Mouse (Mus musculus): ENCODE measurements around the gene Gsap. TPM values are rescaled to one million over a fixed set of nuclear protein-coding genes. Genes with fewer than 3 reads are reported as not detected.
"Not testable (repeated sequence)": the region's sequence is repeated elsewhere in the genome, so short reads cannot be mapped to it uniquely, and the experiment has no call there.

The Gsap gene
- polyA plus RNA-seq, 3 experiments from 2014 or later: 44.6 to 55.1 (median 52.6) TPM

GRCm38 (mm10) chr5:21183046-21183445 lies 3.0 kb upstream of the Gsap start:
- ATAC-seq: not testable (repeated sequence)

GRCm38 (mm10) chr5:21186821-21187220 lies 766 bp downstream of the Gsap start:
- ATAC-seq: peak; percentile 46

- peak; percentile 8 for ATAC-seq
Measured at GRCm38 (mm10) chr5:21188435-21188834, 2.4 kb downstream of the Gsap start.

GRCm38 (mm10) chr5:21189036-21189435 lies 3.0 kb downstream of the Gsap start:
- no peak for ATAC-seq

- no peak for ATAC-seq
Measured at GRCm38 (mm10) chr5:21189460-21189859, 3.4 kb downstream of the Gsap start.

GRCm38 (mm10) chr5:21203504-21203903 lies 17.4 kb downstream of the Gsap start:
- ATAC-seq: no peak

- ATAC-seq: peak; percentile 52
Measured at GRCm38 (mm10) chr5:21204157-21204556, 18.1 kb downstream of the Gsap start.

- no peak for ATAC-seq
Measured at GRCm38 (mm10) chr5:21206014-21206413, 20.0 kb downstream of the Gsap start.

GRCm38 (mm10) chr5:21211406-21211805 lies 25.4 kb downstream of the Gsap start:
- no peak for ATAC-seq

GRCm38 (mm10) chr5:21212933-21213332 lies 26.9 kb downstream of the Gsap start:
- ATAC-seq: peak; percentile 39

- peak; percentile 84 for ATAC-seq
Measured at GRCm38 (mm10) chr5:21213801-21214200, 27.7 kb downstream of the Gsap start.

- no peak for ATAC-seq
Measured at GRCm38 (mm10) chr5:21217453-21218294, 31.6 kb downstream of the Gsap start.

- peak; percentile 41 for ATAC-seq
Measured at GRCm38 (mm10) chr5:21232876-21233275, 46.8 kb downstream of the Gsap start.

- ATAC-seq: no peak
Measured at GRCm38 (mm10) chr5:21244575-21244974, 58.5 kb downstream of the Gsap start.

- no peak for ATAC-seq
Measured at GRCm38 (mm10) chr5:21245241-21245640, 59.2 kb downstream of the Gsap start.

GRCm38 (mm10) chr5:21246794-21247193 lies 60.7 kb downstream of the Gsap start:
- ATAC-seq: no peak

- no peak for ATAC-seq
Measured at GRCm38 (mm10) chr5:21247916-21248315, 61.9 kb downstream of the Gsap start.

- no peak for ATAC-seq
Measured at GRCm38 (mm10) chr5:21248834-21249233, 62.8 kb downstream of the Gsap start.

GRCm38 (mm10) chr5:21254731-21255525 lies 68.9 kb downstream of the Gsap start:
- peak; percentile 65 for ATAC-seq

- ATAC-seq: peak; percentile 80
Measured at GRCm38 (mm10) chr5:21255551-21256132, 69.6 kb downstream of the Gsap start.

- ATAC-seq: no peak
Measured at GRCm38 (mm10) chr5:21257126-21257525, 71.1 kb downstream of the Gsap start.

GRCm38 (mm10) chr5:21257806-21258205 lies 71.8 kb downstream of the Gsap start:
- ATAC-seq: no peak

GRCm38 (mm10) chr5:21260746-21261145 lies 74.7 kb downstream of the Gsap start:
- no peak for ATAC-seq
